Mouse (Mus musculus): ENCODE measurements around the gene Olfr558.
A peak's percentile ranks its signal among the peaks of the same experiment; 100 is the strongest.

Gene Olfr558

GRCm38 (mm10) chr7:102701915-102702314 is at the start of gene Olfr558:
Olfr558 (plus strand) TSS chr7:102702215.
- DNase-seq (ENCODE audit: low read depth): no peak

GRCm38 (mm10) chr7:102658523-102658922 is 43.5 kb upstream of the Olfr558 start, which contains the start of gene Olfr555:
Olfr555 (plus strand) TSS chr7:102658823.
- no peak for DNase-seq (ENCODE audit: low read depth)

GRCm38 (mm10) chr7:102664599-102664998 is 37.4 kb upstream of the Olfr558 start, which contains the start of gene Olfr556:
Olfr556 (plus strand) TSS chr7:102664899.
- DNase-seq (ENCODE audit: low read depth): no peak

- DNase-seq (ENCODE audit: low read depth): no peak
Observed at GRCm38 (mm10) chr7:102665378-102665777, 36.6 kb upstream of the Olfr558 start.

GRCm38 (mm10) chr7:102676225-102676624 is 25.8 kb upstream of the Olfr558 start:
- no peak for DNase-seq (ENCODE audit: low read depth)

GRCm38 (mm10) chr7:102681916-102682315 is 20.1 kb upstream of the Olfr558 start:
- DNase-seq (ENCODE audit: low read depth): no peak

- DNase-seq (ENCODE audit: low read depth): peak; percentile 72
Observed at GRCm38 (mm10) chr7:102686944-102687501, 15.0 kb upstream of the Olfr558 start, which contains the start of gene Trim68. Trim68 (minus strand) TSS chr7:102687327.

- no peak for DNase-seq (ENCODE audit: low read depth)
Observed at GRCm38 (mm10) chr7:102695358-102696125, 6.5 kb upstream of the Olfr558 start, which contains the start of gene Olfr557. Olfr557 (plus strand) TSS chr7:102695910.

- no peak for DNase-seq (ENCODE audit: low read depth)
Observed at GRCm38 (mm10) chr7:102698461-102698860, 3.6 kb upstream of the Olfr558 start.

- DNase-seq (ENCODE audit: low read depth): no peak
Observed at GRCm38 (mm10) chr7:102718970-102719369, 17.0 kb downstream of the Olfr558 start, which contains the start of gene Olfr33. Olfr33 (minus strand) TSS chr7:102719070.

GRCm38 (mm10) chr7:102727391-102727790 is 25.4 kb downstream of the Olfr558 start, which contains the start of gene Olfr559:
Olfr559 (minus strand) TSS chr7:102727491.
- DNase-seq (ENCODE audit: low read depth): no peak

- DNase-seq (ENCODE audit: low read depth): no peak
Observed at GRCm38 (mm10) chr7:102733793-102734192, 31.8 kb downstream of the Olfr558 start.

- DNase-seq (ENCODE audit: low read depth): no peak
Observed at GRCm38 (mm10) chr7:102737705-102738104, 35.7 kb downstream of the Olfr558 start.

GRCm38 (mm10) chr7:102752086-102752485 is 50.1 kb downstream of the Olfr558 start:
- DNase-seq (ENCODE audit: low read depth): no peak

- DNase-seq (ENCODE audit: low read depth): no peak
Observed at GRCm38 (mm10) chr7:102759266-102759665, 57.3 kb downstream of the Olfr558 start, which contains the start of the genes Olfr560 and Olfr78. Olfr560 (minus strand) TSS chr7:102759366. Olfr78 (minus strand) TSS chr7:102759471.

All from c-Kit-positive CD71-positive TER-119-negative erythroid progenitor cells, embryonic 14.5 days (primary cell).